Mouse (Mus musculus) limb, embryonic 15.5 days (tissue): ENCODE measurements around the gene Ccl1. TPM values are rescaled to one million over a fixed set of nuclear protein-coding genes. Genes with fewer than 3 reads are reported as not detected.

ENCODE experiments used
- ATAC-seq: fragments of 200-750 bp; cut with Nextera tagmentation; 2 replicates; pipeline ENCODE4 v1.8.0; 2017; ENCODE audit warnings: low read depth, moderate TSS enrichment; ENCODE audit not compliant: insufficient number of reproducible peaks, low FRiP score, low TSS enrichment
- H3K27ac ChIP-seq: fragments of 300-500 bp; sonication (generic); 2 replicates; pipeline ENCODE4 v1.5.1; 2015; ENCODE audit warnings: moderate library complexity, mild to moderate bottlenecking, inconsistent platforms
- H3K27me3 ChIP-seq: fragments of 300-500 bp; sonication (generic); 2 replicates; pipeline ENCODE4 v1.6.1; 2015; ENCODE audit warnings: inconsistent platforms
- H3K36me3 ChIP-seq: fragments of 300-500 bp; sonication (generic); 2 replicates; pipeline ENCODE4 v1.6.1; 2015; ENCODE audit warnings: inconsistent platforms
- H3K4me1 ChIP-seq: fragments of 300-500 bp; sonication (generic); 2 replicates; pipeline ENCODE4 v1.6.1; 2015; ENCODE audit warnings: inconsistent platforms
- H3K4me2 ChIP-seq: fragments of 300-500 bp; sonication (generic); 2 replicates; pipeline ENCODE4 v1.6.1; 2015; ENCODE audit warnings: mild to moderate bottlenecking, inconsistent platforms
- H3K4me3 ChIP-seq: fragments of 300-500 bp; sonication (generic); 2 replicates; pipeline ENCODE4 v1.5.1; 2015; ENCODE audit warnings: mild to moderate bottlenecking, inconsistent platforms
- H3K9ac ChIP-seq: fragments of 300-500 bp; sonication (generic); 2 replicates; pipeline ENCODE4 v1.6.1; 2015; ENCODE audit warnings: inconsistent platforms
- H3K9me3 ChIP-seq: fragments of 300-500 bp; sonication (generic); 2 replicates; pipeline ENCODE4 v1.6.1; 2016; ENCODE audit warnings: inconsistent platforms
- WGBS: fragments of 180-500 bp; shearing (Covaris S2); methylation state at CpG from one replicate; pipeline ENCODE4 v1.1.7; 2015; 5-methylcytosine and 5-hydroxymethylcytosine counted together
- polyA plus RNA-seq: library from polyadenylated mRNA; unstranded; fragments of >200 nt; fragmentation: Nextera tagmentation; extraction: Ambion mirVana; gene quantifications from 2 replicates; pipeline ENCODE4 v1.2.1, GENCODE M21; 2015

The Ccl1 gene
- polyA plus RNA-seq, 1 experiment from 2014 or later = not detected

DNA sequence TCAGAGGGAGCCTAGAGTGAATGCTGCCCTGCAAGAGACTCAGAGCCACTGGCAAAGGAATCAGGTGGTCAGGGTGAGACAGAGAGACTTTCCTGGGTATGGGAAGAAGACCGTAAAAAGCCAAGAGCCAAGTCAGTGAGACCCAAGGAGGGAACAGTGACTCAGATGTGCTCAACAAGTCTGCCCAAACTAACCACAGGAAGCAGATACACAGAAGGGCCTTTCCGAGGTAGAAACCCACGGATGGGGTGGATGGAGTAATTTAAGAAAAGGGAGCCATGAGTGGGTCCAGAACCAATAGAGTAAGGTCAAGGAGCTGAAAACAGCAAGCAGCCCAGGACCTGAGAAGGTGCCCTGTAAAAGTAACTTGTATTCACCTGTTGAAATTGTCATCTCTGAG is 101.8 kb downstream of the Ccl1 start:
- H3K36me3 ChIP-seq = no peaks in the 10 kb centered on the region
- H3K9me3 ChIP-seq = no peaks in the 10 kb centered on the region
- no peak for ATAC-seq
- no peak overlapping the region for H3K4me3 ChIP-seq
- WGBS = 79% methylated on average over 3 of the region's 3 CpGs
- no peaks in the 10 kb centered on the region for H3K4me1 ChIP-seq
- H3K27me3 ChIP-seq = no peaks in the 10 kb centered on the region; the same call in 1 of the 2 replicates
- H3K4me2 ChIP-seq = no peak overlapping the region
- no peak overlapping the region for H3K27ac ChIP-seq
- no peak overlapping the region for H3K9ac ChIP-seq

DNA sequence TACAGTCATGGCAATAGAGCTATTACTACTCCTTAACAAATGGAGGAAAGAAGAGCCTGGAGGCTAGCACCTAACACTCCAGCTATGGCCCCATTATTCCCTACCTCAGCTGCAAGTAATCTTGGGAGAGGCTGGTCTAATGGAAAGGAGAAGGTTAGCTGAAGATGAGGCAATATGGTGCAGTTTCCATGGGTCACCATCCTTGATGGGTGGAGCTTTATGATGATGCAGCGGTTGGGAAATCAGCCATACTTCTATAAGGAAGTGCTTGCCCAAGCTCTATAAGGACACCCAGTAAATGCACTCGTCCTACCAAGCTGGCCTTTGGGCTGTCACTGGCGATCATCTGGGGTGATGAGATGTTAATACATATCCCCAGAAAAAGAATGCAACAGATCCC is 107.7 kb downstream of the Ccl1 start:
- H3K4me1 ChIP-seq = 0 out of 2 replicates have a peak, but pooled peaks cover 2% of the 10 kb centered on the region
- no peak overlapping the region for H3K9ac ChIP-seq
- H3K4me3 ChIP-seq = no peak overlapping the region
- H3K9me3 ChIP-seq = no peaks in the 10 kb centered on the region
- ATAC-seq = no peak
- no peak overlapping the region for H3K4me2 ChIP-seq
- H3K27ac ChIP-seq = no peak overlapping the region
- WGBS = 73% methylated on average over 3 of the region's 3 CpGs
- no peaks in the 10 kb centered on the region; the same call in 1 of the 2 replicates for H3K27me3 ChIP-seq
- no peaks in the 10 kb centered on the region for H3K36me3 ChIP-seq

DNA sequence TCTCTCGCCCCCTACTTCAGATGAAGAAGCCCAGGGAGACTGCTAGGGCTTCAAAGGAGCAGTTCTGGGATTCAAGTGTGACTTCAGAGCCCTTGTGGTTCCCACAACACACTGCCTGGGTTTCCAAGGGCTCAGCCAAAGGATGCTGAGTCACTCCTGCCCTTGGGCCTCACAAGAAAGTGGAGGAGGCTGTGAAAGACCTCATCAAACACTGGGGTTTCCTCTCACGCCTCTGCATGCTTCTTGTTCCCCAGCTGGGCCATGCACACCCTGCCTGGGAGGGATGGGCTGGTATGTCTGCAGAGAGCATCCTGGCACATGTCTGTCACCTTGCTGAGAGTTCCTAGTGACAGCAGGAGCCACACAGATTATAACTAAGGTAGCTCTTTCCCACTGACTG is 110.5 kb downstream of the Ccl1 start:
- no peak overlapping the region for H3K4me2 ChIP-seq
- 51% methylated on average over 2 of the region's 2 CpGs for WGBS
- 0 out of 2 replicates have a peak, but pooled peaks cover 2% of the 10 kb centered on the region for H3K4me1 ChIP-seq
- ATAC-seq = no peak
- no peak overlapping the region for H3K9ac ChIP-seq
- no peak overlapping the region for H3K27ac ChIP-seq
- no peaks in the 10 kb centered on the region for H3K9me3 ChIP-seq
- H3K4me3 ChIP-seq = no peak overlapping the region
- no peaks in the 10 kb centered on the region for H3K27me3 ChIP-seq
- H3K36me3 ChIP-seq = no peaks in the 10 kb centered on the region

- Histone ChIP-seq H3K4me3 (no peak overlapping the region), H3K9ac (no peak overlapping the region)
Observed at GRCm38 (mm10) chr11:82193826-82194225, 111.7 kb downstream of the Ccl1 start.

GRCm38 (mm10) chr11:82189782-82190563 is 115.5 kb downstream of the Ccl1 start:
- no peak overlapping the region for H3K27ac ChIP-seq
- no peak overlapping the region for H3K4me2 ChIP-seq
- WGBS = 62% methylated on average over 13 of the region's 13 CpGs
- no peak overlapping the region for H3K4me3 ChIP-seq
- H3K9me3 ChIP-seq = no peaks in the 10 kb centered on the region
- 0 out of 2 replicates have a peak, but pooled peaks cover 2% of the 10 kb centered on the region for H3K4me1 ChIP-seq
- H3K9ac ChIP-seq = no peak overlapping the region
- H3K27me3 ChIP-seq = no peaks in the 10 kb centered on the region
- ATAC-seq = no peak
- no peaks in the 10 kb centered on the region for H3K36me3 ChIP-seq

More at GRCm38 (mm10) chr11:82193826-82194225, 111.7 kb downstream of the Ccl1 start:
- no peak for ATAC-seq
- no peaks in the 10 kb centered on the region for H3K27me3 ChIP-seq
- 0 out of 2 replicates have a peak, but pooled peaks cover 2% of the 10 kb centered on the region for H3K4me1 ChIP-seq
- no peak overlapping the region for H3K4me2 ChIP-seq
- no peak overlapping the region for H3K27ac ChIP-seq
- 55% methylated on average over 9 of the region's 9 CpGs for WGBS
- no peaks in the 10 kb centered on the region for H3K36me3 ChIP-seq
- H3K9me3 ChIP-seq = no peaks in the 10 kb centered on the region

- no peak overlapping the region for H3K4me2 ChIP-seq
- no peak for ATAC-seq
- no peak overlapping the region for H3K4me3 ChIP-seq
- peaks cover 5% of the 10 kb centered on the region; the same call in 1 of the 2 replicates for H3K27me3 ChIP-seq
- H3K36me3 ChIP-seq = no peaks in the 10 kb centered on the region
- H3K9ac ChIP-seq = no peak overlapping the region
- WGBS = 89% methylated on average over 3 of the region's 3 CpGs
- H3K4me1 ChIP-seq = no peaks in the 10 kb centered on the region
- H3K9me3 ChIP-seq = no peaks in the 10 kb centered on the region
- no peak overlapping the region for H3K27ac ChIP-seq
Observed at GRCm38 (mm10) chr11:82185684-82186083, 119.8 kb downstream of the Ccl1 start.

DNA sequence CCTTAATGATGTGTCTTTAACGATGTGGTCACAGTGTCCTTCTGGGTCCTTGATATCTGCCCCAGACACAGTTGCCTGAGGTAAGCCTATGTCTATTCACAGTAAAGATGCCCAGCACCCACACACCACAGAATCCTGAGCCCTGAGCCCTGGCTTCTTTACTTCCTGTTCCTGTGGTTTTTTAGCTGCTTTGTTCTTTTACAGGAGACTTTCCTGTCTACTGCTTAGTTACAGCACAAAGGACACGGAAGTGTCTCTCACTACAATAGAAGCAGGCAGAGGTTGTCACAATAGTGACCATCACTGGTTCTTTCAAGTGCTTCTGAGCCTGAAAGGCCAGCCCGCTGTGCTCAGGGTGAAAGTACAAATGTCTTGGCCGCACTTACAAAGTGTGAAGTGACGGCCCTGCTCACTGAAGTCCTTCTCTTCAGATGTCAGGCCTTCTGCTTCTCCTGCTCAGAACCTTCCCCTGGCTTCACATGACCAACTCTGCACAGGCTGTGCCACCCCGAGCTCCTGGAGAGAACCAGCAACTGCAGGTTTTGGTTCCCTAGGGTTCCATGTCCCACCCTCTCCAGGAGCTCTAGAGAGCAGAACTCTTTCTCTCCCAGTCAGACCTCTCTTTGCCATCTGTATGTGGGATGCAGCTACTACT is 122.1 kb downstream of the Ccl1 start:
- Histone ChIP-seq H3K4me3 (no peak overlapping the region), H3K27me3 (peaks cover 13% of the 10 kb centered on the region), H3K36me3 (no peaks in the 10 kb centered on the region), H3K4me2 (no peak overlapping the region), H3K27ac (no peak overlapping the region), H3K4me1 (no peaks in the 10 kb centered on the region), H3K9me3 (no peaks in the 10 kb centered on the region), H3K9ac (no peak overlapping the region)
- 69% methylated on average over 6 of the region's 6 CpGs for WGBS
- no peak for ATAC-seq

- no peak overlapping the region for H3K4me2 ChIP-seq
- 92% methylated on average over 6 of the region's 6 CpGs for WGBS
- no peak overlapping the region for H3K27ac ChIP-seq
- ATAC-seq = no peak
- H3K9ac ChIP-seq = no peak overlapping the region
- peaks cover 18% of the 10 kb centered on the region for H3K27me3 ChIP-seq
- H3K4me3 ChIP-seq = no peak overlapping the region
- no peaks in the 10 kb centered on the region for H3K9me3 ChIP-seq
- no peaks in the 10 kb centered on the region for H3K36me3 ChIP-seq
- no peaks in the 10 kb centered on the region for H3K4me1 ChIP-seq
Observed at GRCm38 (mm10) chr11:82182401-82182800, 123.1 kb downstream of the Ccl1 start.

DNA sequence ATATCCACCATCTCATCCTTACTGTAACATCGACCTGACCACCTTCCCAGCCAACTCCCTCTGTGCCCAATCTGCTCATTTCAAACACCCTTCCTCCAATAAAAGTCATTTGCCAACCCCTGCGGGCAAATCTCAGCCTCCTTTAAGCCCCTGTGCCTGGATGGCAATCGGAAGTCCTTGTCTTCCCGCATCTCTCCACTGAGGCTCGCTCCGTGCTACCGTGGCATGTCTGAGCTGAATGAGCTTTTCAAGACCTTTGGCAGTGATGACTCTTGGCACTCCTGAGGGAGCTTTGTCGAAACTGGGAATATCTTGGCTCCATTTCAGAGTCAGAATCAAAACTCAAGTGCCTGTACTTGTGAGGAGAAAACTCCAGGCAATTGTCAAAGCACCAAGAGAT is 124.2 kb downstream of the Ccl1 start:
- Histone ChIP-seq H3K4me3 (no peak overlapping the region), H3K4me2 (no peak overlapping the region), H3K27ac (no peak overlapping the region), H3K36me3 (no peaks in the 10 kb centered on the region), H3K9ac (no peak overlapping the region), H3K9me3 (no peaks in the 10 kb centered on the region), H3K4me1 (no peaks in the 10 kb centered on the region), H3K27me3 (peaks cover 18% of the 10 kb centered on the region)
- ATAC-seq = no peak
- WGBS = 80% methylated on average over 8 of the region's 8 CpGs

DNA sequence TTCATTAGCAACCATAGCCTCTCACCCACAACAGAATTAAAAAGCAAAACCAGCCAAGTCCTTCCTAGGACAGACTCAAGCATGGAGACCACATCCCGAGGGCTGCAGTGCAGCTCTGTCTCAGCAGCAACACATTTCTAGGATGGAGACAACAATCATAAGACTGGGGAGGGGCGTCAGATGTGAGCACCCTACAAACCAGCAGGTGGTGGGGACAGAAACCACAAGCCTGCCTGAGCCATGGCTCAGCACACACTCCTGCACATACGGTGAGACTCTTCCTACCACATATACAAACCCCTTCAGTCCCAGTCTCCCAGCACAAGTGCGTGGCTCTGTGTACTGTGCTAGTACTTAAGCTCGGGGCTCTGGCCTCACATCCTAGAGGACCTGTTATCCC is 127.3 kb downstream of the Ccl1 start:
- peaks cover 18% of the 10 kb centered on the region for H3K27me3 ChIP-seq
- H3K36me3 ChIP-seq = no peaks in the 10 kb centered on the region
- no peak overlapping the region for H3K4me2 ChIP-seq
- H3K4me3 ChIP-seq = no peak overlapping the region
- no peaks in the 10 kb centered on the region for H3K4me1 ChIP-seq
- WGBS = 72% methylated on average over 5 of the region's 5 CpGs
- ATAC-seq = no peak
- no peaks in the 10 kb centered on the region for H3K9me3 ChIP-seq
- H3K27ac ChIP-seq = no peak overlapping the region
- no peak overlapping the region for H3K9ac ChIP-seq

DNA sequence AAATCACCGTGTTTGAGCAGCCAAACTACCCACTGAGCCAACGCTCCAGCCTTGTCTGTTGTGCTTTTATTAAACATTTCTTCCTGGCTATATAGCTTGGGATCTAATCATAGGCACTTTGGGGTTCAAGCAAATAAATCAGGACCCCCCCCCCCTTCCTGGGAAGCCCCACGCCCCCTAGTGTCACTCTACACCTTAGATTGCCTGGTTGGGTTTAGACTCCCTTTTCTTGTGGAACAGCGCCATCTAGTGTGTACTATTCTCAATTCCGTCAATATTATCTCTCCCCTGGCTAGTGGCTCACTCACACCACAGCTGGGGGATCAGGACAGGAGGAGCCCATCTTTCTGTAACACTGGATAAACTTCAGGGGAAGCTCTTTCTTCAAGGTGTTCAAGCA is 127.8 kb downstream of the Ccl1 start:
- Histone ChIP-seq H3K9me3 (no peaks in the 10 kb centered on the region), H3K4me2 (no peak overlapping the region), H3K4me1 (no peaks in the 10 kb centered on the region), H3K9ac (no peak overlapping the region), H3K4me3 (no peak overlapping the region), H3K36me3 (no peaks in the 10 kb centered on the region), H3K27ac (no peak overlapping the region), H3K27me3 (peaks cover 18% of the 10 kb centered on the region)
- peak; percentile 58; the same call in 1 of the 2 replicates for ATAC-seq
- 24% methylated on average over 5 of the region's 5 CpGs for WGBS

DNA sequence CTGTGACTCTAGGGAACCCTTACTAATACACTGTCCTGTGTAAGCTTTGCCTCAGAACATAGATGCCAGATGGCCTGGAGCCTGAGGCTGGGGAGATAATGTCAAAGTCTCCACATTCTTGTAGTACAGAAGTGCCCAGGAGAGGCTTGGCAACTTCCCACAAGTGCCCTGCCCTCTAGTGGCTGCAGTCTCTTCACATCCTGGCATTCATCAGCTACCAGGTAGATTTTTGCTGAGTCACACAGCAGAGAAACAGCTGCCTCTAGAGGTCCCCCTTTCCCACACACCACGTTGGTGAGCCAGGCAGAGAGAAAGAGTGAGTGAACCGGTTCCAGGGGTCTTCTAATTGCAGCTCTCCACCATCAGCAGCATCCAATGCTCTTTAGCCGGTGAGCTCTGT is 130.7 kb downstream of the Ccl1 start:
- Histone ChIP-seq H3K4me2 (no peak overlapping the region), H3K4me3 (no peak overlapping the region), H3K4me1 (no peaks in the 10 kb centered on the region), H3K27ac (no peak overlapping the region), H3K9me3 (no peaks in the 10 kb centered on the region), H3K36me3 (no peaks in the 10 kb centered on the region), H3K27me3 (peaks cover 11% of the 10 kb centered on the region; the same call in 1 of the 2 replicates), H3K9ac (no peak overlapping the region)
- no peak for ATAC-seq
- WGBS = 22% methylated on average over 3 of the region's 3 CpGs
